Mouse (Mus musculus): ENCODE measurements at regions not wholly inside any gene's neighbourhood (a gene's known extent, or its start where the extent isn't known, plus 50 kb on each side); places are given as distances from the start of the nearest gene placed in this dataset.

DNA sequence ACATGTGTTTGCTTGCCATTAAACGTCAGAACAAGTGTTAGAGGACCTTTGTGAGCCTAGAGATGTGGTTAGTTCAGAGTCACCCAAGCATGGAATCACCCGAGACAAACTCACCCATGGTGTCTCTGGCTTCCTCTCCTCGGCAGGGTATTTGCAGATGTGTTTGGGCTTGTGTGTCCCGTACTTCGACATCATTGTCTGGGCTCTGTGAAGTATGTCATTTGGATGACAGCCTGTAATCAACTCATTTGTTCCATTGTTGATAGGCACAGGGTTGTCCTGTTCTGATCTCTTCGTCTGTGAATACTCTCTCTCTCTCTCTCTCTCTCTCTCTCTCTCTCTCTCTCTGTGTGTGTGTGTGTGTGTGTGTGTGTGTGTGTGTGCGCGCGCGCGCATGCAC is 277.8 kb upstream of the Dynlrb2 start:
- DNase-seq: no peak

DNA sequence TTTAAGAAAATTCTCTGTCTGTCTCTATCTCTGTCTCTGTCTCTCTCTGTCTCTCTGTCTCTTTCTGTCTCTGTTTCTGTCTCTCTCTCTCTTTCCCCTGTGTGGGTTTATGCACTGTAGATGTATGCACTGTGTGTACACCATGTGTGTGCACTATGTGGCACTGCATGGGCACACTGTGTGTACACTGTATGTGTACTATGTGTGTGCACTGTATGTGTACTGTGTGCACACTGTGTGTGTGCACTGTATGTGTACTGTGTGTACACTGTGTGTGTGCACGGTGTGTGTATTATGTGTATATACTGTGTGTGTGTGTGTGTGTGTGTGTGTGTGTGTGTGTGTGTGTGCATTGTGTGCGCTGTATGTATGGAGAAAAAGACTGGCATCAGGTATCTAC is 281.5 kb upstream of the Dynlrb2 start:
- no peak for DNase-seq

DNA sequence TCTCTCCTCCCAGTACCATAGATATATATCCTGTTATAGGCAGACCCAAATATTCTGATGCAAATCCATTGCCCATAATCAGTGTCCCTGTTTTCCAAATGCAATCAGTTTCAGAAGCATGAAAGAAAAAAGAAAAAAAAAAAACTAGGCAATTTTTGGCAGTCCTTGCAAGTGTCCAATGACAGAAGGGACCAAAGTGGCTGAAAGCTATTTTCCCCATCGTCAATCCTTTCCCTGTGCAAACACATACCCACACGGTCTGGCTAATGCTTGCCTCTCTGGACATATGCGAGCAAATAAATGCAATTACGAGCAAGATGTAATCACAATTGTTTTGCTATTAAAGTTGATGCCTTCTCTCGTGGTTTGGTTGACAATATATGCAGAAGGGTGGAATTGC is 288.9 kb upstream of the Dynlrb2 start:
- no peak for DNase-seq

DNA sequence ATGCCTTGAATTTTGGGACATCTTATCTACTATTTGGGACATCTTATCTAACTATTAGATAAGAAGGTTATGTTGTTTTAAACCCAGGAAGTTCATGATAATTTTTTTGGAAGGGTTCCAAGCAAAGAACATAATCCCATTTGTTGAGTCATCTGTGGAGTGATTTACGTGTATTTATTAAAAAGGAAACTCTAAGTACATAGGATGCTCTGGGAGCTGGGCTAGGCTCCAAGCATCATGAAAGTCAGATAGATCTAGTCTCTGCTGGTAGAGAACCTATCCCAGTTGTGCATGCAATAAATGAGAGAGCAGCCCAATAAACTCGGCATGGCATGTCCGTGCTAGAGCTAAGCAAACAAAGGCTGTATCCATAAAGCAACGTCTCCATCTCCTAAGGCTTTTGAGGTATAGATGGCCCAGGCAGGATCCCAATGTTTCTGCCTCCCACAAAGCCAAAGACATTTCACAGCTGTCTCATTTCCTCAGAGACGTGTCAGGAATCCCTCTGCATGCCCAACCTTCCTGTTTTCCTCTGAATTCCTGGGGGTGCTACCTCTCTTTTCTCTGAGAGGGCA is 289.4 kb upstream of the Dynlrb2 start:
- no peak for DNase-seq

DNA sequence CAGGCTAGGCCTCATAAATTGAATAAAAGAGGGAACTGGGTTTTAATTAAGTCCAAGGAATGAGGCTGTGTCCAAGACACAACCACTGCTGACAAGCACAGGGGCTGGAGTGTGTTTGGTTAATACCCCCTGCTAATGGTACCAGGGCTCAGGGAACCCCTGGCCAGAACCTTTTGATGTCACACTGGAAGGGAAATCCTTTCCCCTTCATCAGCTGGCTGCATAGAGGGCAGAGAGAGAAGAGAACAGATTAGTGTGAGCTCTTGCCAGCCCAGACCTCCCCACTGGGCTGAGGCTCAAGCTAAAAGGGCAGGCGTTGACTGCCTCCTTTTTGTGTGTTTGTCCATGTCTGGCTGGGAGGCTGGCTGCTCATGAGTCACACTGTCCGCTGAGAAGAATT is 301.1 kb upstream of the Dynlrb2 start:
- DNase-seq: no peak

DNA sequence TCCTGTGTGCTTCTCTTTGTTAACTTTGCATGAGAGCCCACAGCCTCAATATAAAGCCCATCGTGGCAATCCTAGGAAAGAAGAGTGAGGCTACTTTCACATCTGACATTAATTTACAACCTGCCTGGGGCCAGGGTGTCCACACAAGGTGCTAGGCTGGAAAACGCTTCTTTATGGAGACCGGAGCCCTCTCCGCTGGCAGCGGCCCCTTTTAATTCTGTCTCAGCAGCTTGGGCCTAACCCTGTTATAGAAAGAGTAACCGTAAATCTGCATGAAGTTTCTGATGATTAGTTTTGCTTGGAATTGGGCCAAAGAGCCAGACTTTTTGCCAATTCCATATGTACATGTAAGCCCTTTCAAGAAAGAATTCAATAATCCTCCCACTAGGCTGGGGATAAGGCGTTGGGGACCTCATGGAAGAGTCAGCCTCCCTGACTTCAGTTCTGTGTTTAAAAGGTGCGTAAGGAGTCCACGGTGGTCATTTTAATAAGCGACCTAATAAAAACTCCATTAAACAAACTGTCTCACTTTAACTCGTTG is 304.2 kb upstream of the Dynlrb2 start:
- no peak for DNase-seq

DNA sequence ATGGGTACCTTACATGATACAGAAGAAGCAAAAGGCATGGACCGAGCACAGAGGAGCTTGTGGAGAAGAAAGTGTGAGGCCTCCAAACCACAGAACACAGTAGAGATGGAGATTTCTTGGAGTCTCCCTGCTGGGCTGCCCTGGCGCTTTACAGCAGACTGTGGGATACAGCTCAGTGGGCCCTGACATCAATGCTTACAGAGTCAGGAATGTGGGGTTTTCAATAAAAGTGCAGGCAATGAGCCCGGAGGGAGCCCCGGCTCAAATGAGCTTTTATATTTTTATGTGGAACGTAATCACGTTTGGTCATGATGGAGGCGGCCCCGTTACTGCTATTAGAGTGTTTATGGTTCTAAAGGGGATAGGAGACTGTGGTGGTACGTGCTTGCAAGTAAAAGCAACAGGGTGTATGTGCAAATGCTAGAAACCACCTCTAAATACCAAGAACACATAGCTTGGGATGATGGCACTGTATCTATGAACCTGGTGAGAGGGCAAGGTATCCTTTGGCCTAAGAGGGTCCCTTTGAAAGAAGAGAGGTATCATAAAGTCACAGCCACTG is 308.1 kb upstream of the Dynlrb2 start:
- no peak for DNase-seq

DNA sequence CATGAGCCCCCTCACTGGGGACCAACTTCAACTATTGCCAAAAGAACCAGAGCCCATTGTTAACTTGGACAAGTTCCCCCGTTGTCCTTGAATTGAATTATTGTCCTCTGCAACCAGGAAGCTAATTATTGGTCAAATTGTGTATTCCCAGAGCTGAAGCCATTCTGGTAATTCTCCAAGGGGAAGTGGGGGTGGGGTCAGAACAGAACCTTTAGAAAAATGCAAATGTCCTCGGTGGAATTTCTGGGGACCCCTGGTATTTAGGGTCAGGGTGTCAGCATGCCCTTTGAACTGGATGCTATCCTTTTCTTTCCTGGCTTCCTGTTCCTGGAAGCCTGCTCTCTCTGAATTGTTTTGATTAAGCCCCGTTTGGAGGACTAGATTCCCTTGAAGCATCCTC is 312.7 kb upstream of the Dynlrb2 start:
- no peak for DNase-seq

GRCm38 (mm10) chr8:116185206-116185605 is 319.6 kb upstream of the Dynlrb2 start:
- peak; percentile 15 for DNase-seq

- no peak for DNase-seq
Measured at GRCm38 (mm10) chr8:116184241-116184640, 320.5 kb upstream of the Dynlrb2 start.

GRCm38 (mm10) chr8:116177946-116178345 is 326.8 kb upstream of the Dynlrb2 start:
- DNase-seq: no peak

GRCm38 (mm10) chr8:116174891-116175290 is 329.9 kb upstream of the Dynlrb2 start:
- no peak for DNase-seq

GRCm38 (mm10) chr8:116173961-116174360 is 330.8 kb upstream of the Dynlrb2 start:
- no peak for DNase-seq

- DNase-seq: no peak
Measured at GRCm38 (mm10) chr8:116167874-116168273, 336.9 kb upstream of the Dynlrb2 start.

DNA sequence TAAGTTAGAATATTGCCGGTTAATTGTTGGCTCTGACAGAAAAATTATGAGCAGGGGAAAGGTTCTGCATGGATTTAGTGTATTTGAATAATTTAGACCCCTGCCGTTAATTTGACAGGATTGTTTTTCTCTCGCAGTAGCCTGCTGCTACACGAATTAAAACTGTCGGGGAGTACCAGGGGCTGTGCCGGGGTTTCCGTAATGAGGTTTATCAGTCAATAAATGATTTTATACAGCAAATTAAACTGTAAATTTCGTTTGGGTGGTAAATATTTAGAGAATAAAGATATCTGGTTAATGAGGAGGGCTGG is 339.8 kb upstream of the Dynlrb2 start:
- DNase-seq: no peak

- no peak for DNase-seq
Measured at GRCm38 (mm10) chr8:116164190-116164988, 340.4 kb upstream of the Dynlrb2 start.

- DNase-seq: no peak
Measured at GRCm38 (mm10) chr8:116160932-116161331, 343.8 kb upstream of the Dynlrb2 start.

DNA sequence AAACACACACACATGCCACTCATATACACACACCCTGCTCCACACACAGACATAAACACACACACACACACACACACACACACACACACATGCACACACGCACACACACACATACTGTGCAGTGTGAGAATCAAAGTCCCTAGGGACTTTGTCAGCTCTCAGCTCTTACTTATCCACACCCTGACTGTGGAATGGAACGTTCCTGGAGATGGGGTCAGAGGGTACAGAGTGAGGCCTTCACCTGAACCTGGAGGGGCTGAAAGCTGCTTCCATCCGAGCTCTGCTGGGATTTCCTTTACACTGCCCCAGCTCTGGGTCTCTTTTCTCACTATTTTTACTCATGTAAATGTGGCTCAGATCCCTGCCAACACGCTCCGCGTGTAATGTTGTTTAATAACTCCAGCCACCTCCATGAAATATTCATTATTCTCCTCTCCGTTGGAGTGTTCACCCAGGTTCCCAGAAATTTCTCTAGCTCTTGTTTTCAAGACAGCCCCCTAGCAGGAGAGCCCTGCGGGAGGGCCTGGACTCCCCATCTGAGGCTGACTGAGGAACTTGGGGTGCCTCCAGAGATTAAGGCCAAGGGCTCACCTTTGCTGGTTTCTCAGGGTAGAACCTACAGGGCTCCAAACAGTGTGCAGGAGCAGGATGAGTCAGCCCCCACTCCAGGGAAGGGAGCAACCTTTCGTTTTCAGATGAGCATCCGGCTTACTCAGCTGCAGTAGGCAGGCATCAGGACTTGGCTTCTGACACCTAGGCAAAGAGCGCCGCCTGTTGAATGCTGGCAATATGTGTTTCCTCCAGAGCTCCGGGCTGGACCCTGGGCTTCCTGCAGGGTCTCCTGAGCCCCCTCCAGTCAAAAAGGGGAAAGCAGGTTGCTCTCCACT is 360.8 kb upstream of the Dynlrb2 start:
- DNase-seq: peak; percentile 76

- DNase-seq: no peak
Measured at GRCm38 (mm10) chr8:116141363-116141762, 363.4 kb upstream of the Dynlrb2 start.

- DNase-seq: no peak
Measured at GRCm38 (mm10) chr8:116139934-116140333, 364.8 kb upstream of the Dynlrb2 start.

GRCm38 (mm10) chr8:116137765-116138164 is 367.0 kb upstream of the Dynlrb2 start:
- no peak for DNase-seq

- DNase-seq: no peak
Measured at GRCm38 (mm10) chr8:116133503-116133902, 371.3 kb upstream of the Dynlrb2 start.

GRCm38 (mm10) chr8:116133084-116133483 is 371.7 kb upstream of the Dynlrb2 start:
- no peak for DNase-seq

All from adrenal gland, postnatal 10 days (tissue).